ENCODE assay signal across 8 mouse cellular contexts in genomic region chr11:59732407-59733066, GRCm38 (mm10). TPM values are rescaled to one million over a fixed set of nuclear protein-coding genes. Genes with fewer than 3 reads are reported as not detected.
DNase-seq lines count a peak whose midpoint lies in the region; ATAC-seq and TF ChIP-seq lines count a peak whose summit lies in the region.

No protein-coding gene starts in this region.

- H3K4me2 ChIP-seq in kidney, postnatal 0 days (ENCODE audit: low read length) = no peak overlapping the region
- H3K4me2 ChIP-seq in lung, embryonic 16.5 days (ENCODE audit: low read depth, low read length) = no peak overlapping the region

- no peaks in the 10 kb centered on the region for H3K27me3 ChIP-seq in kidney, postnatal 0 days (ENCODE audit: insufficient read depth, low read length)
- H3K27me3 ChIP-seq in lung, embryonic 16.5 days (ENCODE audit: control insufficient read depth, insufficient read depth, low read depth, low read length) = no peaks in the 10 kb centered on the region

- H3K36me3 ChIP-seq in kidney, postnatal 0 days (ENCODE audit: insufficient read depth, low read length) = peaks cover 39% of the 10 kb centered on the region
- H3K36me3 ChIP-seq in lung, embryonic 16.5 days (ENCODE audit: control insufficient read depth, insufficient read depth, low read length) = peaks cover 26% of the 10 kb centered on the region

- H3K4me1 ChIP-seq in kidney, postnatal 0 days (replicated peaks; ENCODE audit: insufficient read depth, low read length) = peaks cover 4% of the 10 kb centered on the region; the same call in 1 of the 2 replicates
- peaks cover 18% of the 10 kb centered on the region for H3K4me1 ChIP-seq in lung, embryonic 16.5 days (replicated peaks; ENCODE audit: control insufficient read depth, insufficient read depth, low read length)

- H3K9me3 ChIP-seq in kidney, postnatal 0 days (replicated peaks; ENCODE audit: low read length) = no peaks in the 10 kb centered on the region
- no peaks in the 10 kb centered on the region for H3K9me3 ChIP-seq in lung, embryonic 16.5 days (ENCODE audit: control insufficient read depth, low read length)

- intact Hi-C loops in gastrocnemius, postnatal 36 days (cut with DNase I) = loop anchor here (2.0 kb wide), 1 partner anchor 100 kb away; no protein-coding TSS in a partner anchor

- H3K4me3 ChIP-seq in kidney, postnatal 0 days (replicated peaks; ENCODE audit: low read depth, low read length) = no peak overlapping the region
- no peak overlapping the region for H3K4me3 ChIP-seq in lung, embryonic 16.5 days (ENCODE audit: low read length)

- WGBS in kidney, postnatal 0 days = 47% methylated on average over 1 of the region's 1 CpGs
- 55% methylated on average over 1 of the region's 1 CpGs for WGBS in lung, embryonic 16.5 days

- peak; percentile 76; the same call in 1 of the 2 replicates for ATAC-seq in kidney, postnatal 0 days (replicated peaks; ENCODE audit: low FRiP score, low read depth)
- ATAC-seq in lung, embryonic 16.5 days (ENCODE audit: low read depth) = peak; percentile 96

- H3K9ac ChIP-seq in kidney, postnatal 0 days (ENCODE audit: low read depth, low read length) = no peak overlapping the region
- H3K9ac ChIP-seq in lung, embryonic 16.5 days (ENCODE audit: low read length) = peak overlapping the region; percentile 48

- TF ChIP-seq CTCF in kidney, postnatal 0 days (IDR thresholded peaks at IDR 0.05; ENCODE audit: low read depth) = peak; percentile 45

- DNase-seq in adrenal gland, adult (ENCODE audit: inconsistent age in 2 of 2, low spot score in 1 of 2) = peak; percentile 31 to 73
- no peak for DNase-seq in adrenal gland, postnatal 4 days (ENCODE audit: low spot score in 2 of 2)
- peak; percentile 21 for DNase-seq in thymus, postnatal 0 days (ENCODE audit: low spot score)
- DNase-seq in thymus, postnatal 10 days (ENCODE audit: low spot score in 2 of 2) = no peak
- peak; percentile 39 to 72 for DNase-seq in gastrocnemius, postnatal 36 days
- peak; percentile 88 for DNase-seq in kidney, postnatal 0 days (ENCODE audit: low spot score)
- DNase-seq in telencephalon, adult 2 months (ENCODE audit: low read depth, low spot score) = peak; percentile 68

- peak overlapping the region; percentile 51 for H3K27ac ChIP-seq in kidney, postnatal 0 days
- peak overlapping the region; percentile 93 for H3K27ac ChIP-seq in lung, embryonic 16.5 days (ENCODE audit: low read length)

RNA-seq across cellular contexts. Expression of gene Pld6, which starts 54.9 kb away (rescaled TPM):
- 1 to 10 TPM; 5.4 to 6.6 TPM for total RNA-seq in adrenal gland, postnatal 4 days (2021)
- 1.4 and 1.6 TPM in 2 replicates for polyA plus RNA-seq in thymus, postnatal 0 days (2015; fragmentation: Nextera tagmentation; extraction: Ambion mirVana)
- total RNA-seq in gastrocnemius, postnatal 36 days (2021) = not detected
- 2.9 and 3.1 TPM in 2 replicates for polyA plus RNA-seq in kidney, postnatal 0 days (2015; fragmentation: Nextera tagmentation; extraction: Ambion mirVana)
- 7.9 and 10.3 TPM in 2 replicates for polyA plus RNA-seq in lung, embryonic 16.5 days (2015; fragmentation: Nextera tagmentation; extraction: Ambion mirVana)

Comparison
In these comparisons a context has a peak if more than half of its experiments do, and no peak if none do; other contexts are left out.
1. DNase-seq: peak in adrenal gland, adult (2 of 2), thymus, postnatal 0 days (single experiment), gastrocnemius, postnatal 36 days (2 of 2), kidney, postnatal 0 days (single experiment) and telencephalon, adult 2 months (single experiment); none in adrenal gland, postnatal 4 days (0 of 2) and thymus, postnatal 10 days (0 of 2).